Mouse (Mus musculus): ENCODE data around the gene Rpl38. TPM values are rescaled to one million over a fixed set of nuclear protein-coding genes. Genes with fewer than 3 reads are reported as not detected.
A peak's percentile ranks its signal among the peaks of the same experiment; 100 is the strongest.

The Rpl38 gene
- polyA plus RNA-seq, 1 experiment from 2014 or later: 754 TPM

DNA sequence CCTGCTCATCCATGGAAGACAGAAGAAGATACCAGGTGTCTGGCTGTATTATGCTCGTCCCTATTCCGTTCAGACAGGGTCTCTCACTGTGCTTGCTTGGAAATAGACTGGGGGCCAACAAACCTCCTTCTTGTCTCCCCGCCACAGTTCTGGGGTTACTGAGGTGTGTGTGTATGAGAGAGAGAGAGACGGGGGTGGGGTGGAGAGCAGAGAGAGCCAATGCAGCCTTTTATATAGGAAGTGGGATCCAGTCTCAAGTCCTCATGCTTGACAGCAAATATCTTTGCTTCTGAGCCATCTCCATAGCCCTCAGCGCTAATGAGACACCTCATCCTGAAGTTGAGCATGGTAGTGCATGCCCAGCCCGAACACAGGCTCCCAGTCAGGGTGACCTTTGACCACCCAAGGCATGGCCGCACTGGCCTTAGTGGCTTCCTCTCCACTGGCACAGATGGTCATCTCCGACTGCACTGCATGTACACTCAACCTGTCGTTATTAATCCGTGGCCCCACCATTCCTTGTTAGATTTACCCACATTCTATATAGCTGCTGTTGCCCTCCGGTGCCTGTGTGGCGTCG lies 14.1 kb downstream of the Rpl38 start:
- Histone ChIP-seq H3K27ac (replicated peaks) (no peak overlapping the region), H3K9me3 (no peaks in the 10 kb centered on the region), H3K9ac (no peak overlapping the region), H3K4me2 (no peak overlapping the region), H3K27me3 (replicated peaks) (peaks cover 4% of the 10 kb centered on the region; the same call in 1 of the 2 replicates), H3K4me1 (peaks cover 45% of the 10 kb centered on the region), H3K36me3 (no peaks in the 10 kb centered on the region), H3K4me3 (no peak overlapping the region)
- ATAC-seq (ENCODE audit: extremely low read depth, insufficient number of reproducible peaks, low FRiP score, low TSS enrichment): no peak
- WGBS: 87% methylated on average over 13 of the region's 13 CpGs

DNA sequence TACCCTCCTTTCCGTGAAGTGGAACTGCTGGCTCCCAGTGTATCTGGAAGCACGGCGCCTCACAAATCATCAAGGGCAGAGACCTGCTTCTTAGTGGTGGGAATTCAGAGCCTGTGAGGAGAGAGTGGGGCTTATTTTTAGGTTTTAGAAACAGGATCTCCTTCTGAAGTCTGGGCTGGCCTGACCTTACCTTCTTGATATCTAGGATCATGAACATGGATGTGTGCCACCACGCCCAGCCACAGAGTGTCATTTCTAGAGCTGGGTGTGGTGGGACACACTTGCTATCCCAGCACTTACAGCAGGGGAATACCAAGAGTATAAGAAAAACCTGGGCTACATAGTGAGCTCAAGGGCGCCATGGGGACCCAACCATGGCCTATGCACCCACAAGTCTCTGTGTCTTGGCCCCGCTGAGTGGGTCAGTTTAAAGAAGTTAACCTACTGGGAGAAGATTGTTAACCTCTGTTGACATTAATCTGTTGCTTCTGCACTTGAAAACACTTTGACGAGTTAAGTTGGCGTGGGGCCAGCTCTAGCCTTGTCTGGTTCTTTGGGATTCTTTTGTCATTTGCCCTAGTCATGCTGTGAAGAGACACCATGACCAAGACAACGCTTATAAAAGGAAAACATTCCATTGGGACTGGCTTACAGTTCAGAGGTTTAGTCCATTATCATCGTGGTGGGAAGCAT lies 14.9 kb downstream of the Rpl38 start:
- H3K27ac ChIP-seq (replicated peaks): no peak overlapping the region
- no peaks in the 10 kb centered on the region for H3K36me3 ChIP-seq
- no peak overlapping the region for H3K4me3 ChIP-seq
- no peak overlapping the region for H3K4me2 ChIP-seq
- no peak for ATAC-seq (ENCODE audit: extremely low read depth, insufficient number of reproducible peaks, low FRiP score, low TSS enrichment)
- 83% methylated on average over 10 of the region's 10 CpGs for WGBS
- no peaks in the 10 kb centered on the region for H3K9me3 ChIP-seq
- peaks cover 45% of the 10 kb centered on the region for H3K4me1 ChIP-seq
- no peaks in the 10 kb centered on the region for H3K27me3 ChIP-seq (replicated peaks)
- no peak overlapping the region for H3K9ac ChIP-seq

DNA sequence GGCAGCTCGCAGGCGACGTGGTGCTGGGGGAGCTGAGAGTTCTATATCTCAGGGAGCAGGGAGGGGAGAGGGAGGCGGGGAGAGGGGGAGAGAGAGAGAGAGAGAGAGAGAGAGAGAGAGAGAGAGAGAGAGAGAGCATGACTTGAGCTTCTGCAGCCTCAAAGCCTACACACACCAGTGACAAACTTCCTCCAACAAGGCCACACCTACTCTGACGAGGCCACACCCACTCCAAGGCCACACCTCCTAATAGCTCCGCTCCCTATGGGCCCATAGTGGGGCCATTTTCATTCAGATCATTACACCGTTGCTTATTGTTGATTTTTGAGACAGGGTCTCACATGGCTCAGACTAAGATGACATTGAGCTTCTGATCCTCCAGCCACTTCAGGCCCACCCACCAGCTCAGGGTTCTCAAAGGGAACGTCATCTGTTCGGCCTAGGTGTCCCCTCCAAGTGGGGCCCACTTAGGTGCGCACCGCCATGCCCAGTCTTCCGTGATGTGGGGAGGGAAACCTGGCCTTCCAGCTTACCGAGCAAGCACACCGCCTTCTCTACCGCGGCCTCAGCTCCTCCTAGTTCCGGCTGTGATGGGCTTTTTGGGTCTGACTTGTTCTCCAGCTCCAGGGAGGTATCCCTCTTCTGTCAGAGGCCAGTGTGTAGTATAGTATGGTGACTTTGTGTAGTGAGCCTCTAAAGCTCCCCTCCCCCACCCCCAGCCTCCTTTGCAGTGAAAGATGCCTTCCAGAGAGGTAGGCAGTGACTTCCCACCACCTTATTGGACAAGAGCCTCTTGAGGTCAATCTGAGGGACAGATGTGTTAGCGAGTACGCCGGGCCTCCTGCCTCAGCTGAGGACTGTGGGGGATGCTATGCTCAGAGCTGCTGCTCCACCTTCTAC lies 15.6 kb downstream of the Rpl38 start:
- Histone ChIP-seq H3K36me3 (no peaks in the 10 kb centered on the region), H3K9ac (peak overlapping the region; percentile 24; the same call in 1 of the 2 replicates), H3K27me3 (replicated peaks) (no peaks in the 10 kb centered on the region), H3K4me3 (no peak overlapping the region), H3K27ac (replicated peaks) (no peak overlapping the region), H3K4me2 (no peak overlapping the region), H3K4me1 (peaks cover 43% of the 10 kb centered on the region), H3K9me3 (no peaks in the 10 kb centered on the region)
- ATAC-seq (ENCODE audit: extremely low read depth, insufficient number of reproducible peaks, low FRiP score, low TSS enrichment): no peak
- 64% methylated on average over 20 of the region's 20 CpGs for WGBS

DNA sequence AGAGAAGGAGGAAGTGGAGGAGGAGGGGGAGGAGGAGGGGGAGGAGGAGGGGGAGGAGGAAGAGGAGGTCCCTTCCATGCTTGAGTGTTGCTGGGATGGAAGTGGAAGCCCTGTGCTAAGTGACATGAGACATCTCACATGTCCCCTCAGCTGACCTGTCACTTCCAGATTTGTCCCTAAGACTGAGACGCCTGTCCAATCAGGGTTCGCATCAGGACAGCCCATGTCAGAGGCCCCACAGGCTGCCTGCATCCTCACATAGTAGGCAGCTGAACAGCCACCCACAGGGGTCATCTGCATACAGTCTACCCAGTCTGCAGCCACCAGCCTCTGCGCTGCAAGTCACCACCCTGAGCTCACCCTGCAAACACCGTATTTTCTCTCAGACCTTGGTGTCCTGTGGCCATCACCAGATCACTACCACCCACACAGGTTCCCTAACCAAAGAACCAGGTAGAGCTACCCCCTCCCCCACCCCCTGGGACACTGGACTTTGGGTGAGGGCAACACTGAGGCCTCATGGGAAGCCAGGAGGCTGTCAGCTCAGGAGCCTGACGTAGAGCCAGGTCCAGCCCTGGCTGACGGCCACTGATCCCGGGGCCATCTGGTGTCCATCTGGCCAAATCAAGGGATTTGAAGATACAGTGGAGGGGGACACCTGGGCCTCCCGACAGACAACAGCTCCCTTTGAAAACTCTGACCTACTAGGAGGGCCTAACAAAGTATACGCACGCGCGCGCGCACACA lies 16.5 kb downstream of the Rpl38 start:
- Histone ChIP-seq H3K9me3 (no peaks in the 10 kb centered on the region), H3K4me1 (peaks cover 35% of the 10 kb centered on the region), H3K36me3 (no peaks in the 10 kb centered on the region), H3K4me2 (no peak overlapping the region), H3K27me3 (replicated peaks) (no peaks in the 10 kb centered on the region), H3K27ac (replicated peaks) (peak overlapping the region; percentile 15; the same call in 1 of the 2 replicates), H3K4me3 (no peak overlapping the region), H3K9ac (peak overlapping the region; percentile 24; the same call in 1 of the 2 replicates)
- no peak for ATAC-seq (ENCODE audit: extremely low read depth, insufficient number of reproducible peaks, low FRiP score, low TSS enrichment)
- 59% methylated on average over 14 of the region's 14 CpGs for WGBS

DNA sequence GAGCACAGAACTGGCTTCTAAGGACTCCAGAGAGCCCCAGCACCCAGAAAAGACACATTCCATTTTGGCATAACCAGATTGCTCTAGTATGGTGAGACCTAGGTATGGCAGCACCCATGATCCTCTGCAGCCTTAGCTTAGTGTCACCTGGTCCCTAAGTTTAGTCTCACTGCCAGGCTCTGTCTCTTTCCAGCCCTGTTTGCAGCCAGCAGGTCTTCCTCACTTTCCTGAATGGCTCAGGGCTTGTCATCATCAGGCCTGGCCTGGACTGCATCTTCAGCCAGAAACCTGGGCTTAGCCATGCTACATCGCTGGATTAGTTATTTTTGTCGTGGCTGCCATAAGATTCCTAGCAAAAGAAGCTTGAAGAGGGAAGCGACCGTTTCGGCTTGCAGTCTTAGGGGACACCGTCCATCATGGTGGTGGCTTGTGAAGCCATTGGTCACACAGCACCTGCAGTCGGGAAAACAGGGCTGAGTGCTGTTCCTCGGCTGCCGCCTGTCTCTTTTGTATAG lies 17.3 kb downstream of the Rpl38 start:
- Histone ChIP-seq H3K4me3 (no peak overlapping the region), H3K27me3 (replicated peaks) (no peaks in the 10 kb centered on the region), H3K9me3 (no peaks in the 10 kb centered on the region), H3K4me1 (peaks cover 27% of the 10 kb centered on the region), H3K27ac (replicated peaks) (no peak overlapping the region), H3K9ac (no peak overlapping the region), H3K36me3 (no peaks in the 10 kb centered on the region), H3K4me2 (no peak overlapping the region)
- 65% methylated on average over 9 of the region's 9 CpGs for WGBS
- ATAC-seq (ENCODE audit: extremely low read depth, insufficient number of reproducible peaks, low FRiP score, low TSS enrichment): no peak

DNA sequence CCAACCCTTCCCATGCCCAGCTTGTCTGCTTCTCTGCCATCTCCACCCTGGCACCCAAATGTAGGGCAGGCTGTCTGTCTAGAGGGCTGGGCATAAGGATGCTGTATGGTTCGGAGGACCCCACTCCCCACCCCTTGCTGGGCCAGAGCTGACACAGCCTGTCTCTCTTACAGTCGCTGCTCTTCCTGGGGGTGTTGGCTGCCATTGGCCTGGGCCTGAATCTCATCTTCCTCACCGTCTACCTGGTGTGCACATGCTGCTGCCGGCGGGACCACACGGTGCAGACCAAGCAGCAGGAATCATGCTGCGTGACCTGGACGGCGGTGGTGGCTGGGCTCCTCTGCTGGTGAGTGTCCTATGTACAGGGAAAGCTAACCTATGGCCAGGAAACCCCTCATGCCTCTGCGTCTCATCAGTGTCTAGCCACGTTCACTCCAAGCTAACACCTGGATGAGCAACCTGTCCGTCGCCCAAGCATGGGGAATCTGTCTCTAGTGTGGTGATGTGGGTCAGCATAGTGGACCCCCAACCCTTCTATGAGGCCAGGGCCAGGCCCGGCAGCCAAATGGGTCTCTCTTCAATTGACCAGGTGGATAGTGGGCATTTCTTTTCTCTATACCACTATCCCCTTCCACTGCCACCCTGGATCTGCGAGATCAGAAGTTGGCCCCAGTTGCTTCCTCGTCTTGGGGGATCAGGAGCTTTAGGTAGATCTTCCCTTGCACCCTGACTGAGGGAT lies 18.1 kb downstream of the Rpl38 start:
- Histone ChIP-seq H3K9ac (no peak overlapping the region), H3K27me3 (replicated peaks) (no peaks in the 10 kb centered on the region), H3K4me1 (peaks cover 21% of the 10 kb centered on the region), H3K4me3 (no peak overlapping the region), H3K36me3 (no peaks in the 10 kb centered on the region), H3K27ac (replicated peaks) (no peak overlapping the region), H3K4me2 (no peak overlapping the region), H3K9me3 (no peaks in the 10 kb centered on the region)
- ATAC-seq (ENCODE audit: extremely low read depth, insufficient number of reproducible peaks, low FRiP score, low TSS enrichment): no peak
- 86% methylated on average over 16 of the region's 16 CpGs for WGBS

DNA sequence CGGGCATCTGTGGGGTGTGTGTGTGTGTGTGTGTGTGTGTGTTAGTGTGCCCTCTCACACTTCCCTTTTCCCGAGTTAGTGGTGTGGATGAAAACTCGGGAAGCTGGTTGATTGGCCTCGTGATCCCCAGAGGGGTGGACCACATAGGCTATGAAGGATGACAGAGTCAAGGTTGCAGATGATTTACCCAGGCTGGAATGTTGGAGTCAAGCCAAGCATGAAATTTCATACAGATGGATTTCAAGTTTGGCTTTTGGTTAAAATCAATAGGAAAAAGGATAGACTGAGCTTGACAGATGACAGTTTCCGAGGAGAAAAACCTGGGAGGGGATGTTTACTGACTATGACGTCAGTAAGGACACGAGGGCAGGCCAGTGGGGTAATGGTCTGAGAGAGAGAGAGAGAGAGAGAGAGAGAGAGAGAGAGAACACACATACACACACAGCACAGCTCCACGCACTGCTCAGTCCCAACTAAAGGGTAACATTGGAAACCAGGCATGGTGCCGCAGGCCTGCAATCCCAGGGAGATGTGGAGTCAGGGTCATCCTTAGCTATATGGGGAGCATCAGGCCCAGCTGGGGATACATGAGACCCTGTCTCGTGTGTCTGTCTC lies 19.4 kb downstream of the Rpl38 start:
- no peak for ATAC-seq (ENCODE audit: extremely low read depth, insufficient number of reproducible peaks, low FRiP score, low TSS enrichment)
- Histone ChIP-seq H3K4me3 (no peak overlapping the region), H3K4me2 (no peak overlapping the region), H3K9me3 (no peaks in the 10 kb centered on the region), H3K9ac (no peak overlapping the region), H3K4me1 (peaks cover 25% of the 10 kb centered on the region), H3K36me3 (no peaks in the 10 kb centered on the region), H3K27ac (replicated peaks) (no peak overlapping the region), H3K27me3 (replicated peaks) (no peaks in the 10 kb centered on the region)
- WGBS: 53% methylated on average over 10 of the region's 10 CpGs

DNA sequence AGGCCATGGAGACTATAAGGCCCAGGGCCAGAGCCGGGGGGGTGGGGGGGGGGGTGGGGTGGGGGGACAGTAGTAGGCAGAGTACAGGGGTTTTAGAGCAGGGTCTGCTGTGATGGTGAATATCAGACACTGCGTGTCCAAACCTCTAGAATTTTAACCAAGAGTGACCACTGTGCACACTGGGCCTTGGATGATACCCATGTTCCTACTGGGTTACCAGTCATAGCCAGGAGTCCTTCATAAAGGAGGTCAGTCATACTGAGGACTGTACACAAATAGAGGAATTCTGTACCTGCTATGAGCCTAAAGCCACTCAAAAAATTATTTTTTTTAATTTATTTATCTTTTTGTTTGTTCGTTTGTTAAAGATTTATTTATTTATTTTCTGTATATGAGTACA lies 20.4 kb downstream of the Rpl38 start:
- ATAC-seq (ENCODE audit: extremely low read depth, insufficient number of reproducible peaks, low FRiP score, low TSS enrichment): no peak
- no peaks in the 10 kb centered on the region for H3K27me3 ChIP-seq (replicated peaks)
- H3K4me2 ChIP-seq: no peak overlapping the region
- WGBS: 78% methylated on average over 3 of the region's 3 CpGs
- H3K9me3 ChIP-seq: no peaks in the 10 kb centered on the region
- H3K4me1 ChIP-seq: peaks cover 25% of the 10 kb centered on the region
- H3K36me3 ChIP-seq: no peaks in the 10 kb centered on the region
- no peak overlapping the region for H3K4me3 ChIP-seq
- no peak overlapping the region for H3K27ac ChIP-seq (replicated peaks)
- no peak overlapping the region for H3K9ac ChIP-seq

DNA sequence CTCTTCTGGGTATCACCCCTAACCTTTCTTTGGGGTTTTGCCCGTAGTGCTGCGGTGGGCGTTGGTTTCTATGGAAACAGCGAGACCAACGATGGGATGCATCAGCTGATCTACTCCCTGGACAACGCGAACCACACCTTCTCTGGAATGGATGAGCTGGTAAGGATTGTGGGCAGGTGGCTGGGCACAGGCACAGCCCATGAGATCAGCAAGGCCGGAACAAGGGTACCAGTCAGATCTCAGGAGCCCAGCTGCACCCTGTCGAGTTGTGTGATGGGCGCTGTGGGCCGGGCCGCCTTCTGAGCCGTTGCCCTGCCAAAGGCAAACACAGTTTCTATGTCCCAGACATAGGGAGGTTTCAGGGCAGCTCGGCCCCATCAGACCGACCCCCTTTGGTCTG lies 21.9 kb downstream of the Rpl38 start:
- H3K4me1 ChIP-seq: peaks cover 12% of the 10 kb centered on the region
- H3K27ac ChIP-seq (replicated peaks): no peak overlapping the region
- no peaks in the 10 kb centered on the region for H3K36me3 ChIP-seq
- H3K27me3 ChIP-seq (replicated peaks): no peaks in the 10 kb centered on the region
- no peak overlapping the region for H3K4me3 ChIP-seq
- H3K4me2 ChIP-seq: no peak overlapping the region
- 85% methylated on average over 15 of the region's 15 CpGs for WGBS
- no peak for ATAC-seq (ENCODE audit: extremely low read depth, insufficient number of reproducible peaks, low FRiP score, low TSS enrichment)
- H3K9ac ChIP-seq: no peak overlapping the region
- no peaks in the 10 kb centered on the region for H3K9me3 ChIP-seq

DNA sequence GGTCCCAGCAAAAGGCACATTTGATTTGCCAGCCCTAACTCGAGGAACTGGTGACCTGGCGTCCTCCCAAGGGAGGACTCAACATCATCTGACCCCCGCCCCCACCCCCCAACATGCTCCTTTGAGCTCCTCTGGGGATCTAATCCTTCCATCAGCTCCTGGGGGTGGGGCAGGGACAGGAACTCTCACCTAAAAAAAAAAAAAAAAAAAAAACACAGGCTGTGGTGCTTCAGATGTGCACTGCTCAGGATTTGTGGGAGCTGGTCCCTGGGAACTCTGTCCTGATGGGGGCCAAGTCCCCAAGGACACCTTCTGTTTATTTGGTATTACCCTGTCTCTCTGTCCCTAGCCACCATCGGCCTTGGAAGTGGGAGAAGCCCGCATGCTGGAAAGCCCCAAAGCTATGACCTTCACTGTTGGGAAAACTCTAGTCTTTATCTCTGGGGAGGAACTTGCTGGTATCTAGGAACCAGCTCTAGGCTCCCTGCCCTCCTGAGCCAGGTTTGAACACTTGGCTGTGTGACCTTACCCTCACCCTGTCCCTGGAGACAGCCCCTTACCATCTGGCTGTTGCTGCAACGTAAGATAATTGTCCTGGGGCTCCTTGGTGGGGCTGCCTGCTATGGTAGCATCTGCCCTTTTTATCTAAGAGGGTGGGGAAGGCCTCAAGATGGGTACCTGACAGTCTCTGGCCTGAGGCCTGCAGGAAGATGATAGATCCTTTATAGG lies 23.3 kb downstream of the Rpl38 start:
- no peak overlapping the region for H3K4me3 ChIP-seq
- 45% methylated on average over 6 of the region's 6 CpGs for WGBS
- H3K4me2 ChIP-seq: no peak overlapping the region
- H3K27me3 ChIP-seq (replicated peaks): no peaks in the 10 kb centered on the region
- ATAC-seq (ENCODE audit: extremely low read depth, insufficient number of reproducible peaks, low FRiP score, low TSS enrichment): no peak
- peaks cover 4% of the 10 kb centered on the region; the same call in 1 of the 2 replicates for H3K4me1 ChIP-seq
- H3K9ac ChIP-seq: no peak overlapping the region
- H3K9me3 ChIP-seq: no peaks in the 10 kb centered on the region
- H3K36me3 ChIP-seq: peaks cover 2% of the 10 kb centered on the region
- H3K27ac ChIP-seq (replicated peaks): no peak overlapping the region

Measured in heart, embryonic 13.5 days (tissue).